Mouse (Mus musculus): ENCODE results near the gene Tub.

The Tub gene

DNA sequence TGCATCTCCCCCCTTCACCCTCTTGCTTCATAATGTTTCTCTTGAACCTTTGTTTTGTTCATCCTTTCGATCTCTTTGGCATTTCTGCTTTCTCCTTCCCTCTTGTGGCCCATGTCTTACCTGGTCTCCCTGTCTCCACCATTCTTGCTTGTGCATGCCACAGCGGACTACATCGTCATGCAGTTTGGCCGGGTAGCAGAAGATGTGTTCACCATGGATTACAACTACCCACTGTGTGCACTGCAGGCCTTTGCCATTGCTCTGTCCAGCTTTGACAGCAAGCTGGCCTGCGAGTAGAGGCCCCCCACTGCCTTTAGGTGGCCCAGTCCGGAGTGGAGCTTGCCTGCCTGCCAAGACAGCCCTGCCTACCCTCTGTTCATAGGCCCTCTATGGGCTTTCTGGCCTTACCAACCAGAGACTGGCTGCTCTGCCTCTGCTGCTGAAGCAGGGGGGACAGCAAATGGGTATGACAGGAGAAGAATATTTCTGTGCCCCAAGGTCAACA, 79.9 kb downstream of the Tub start:
- DNase-seq (ENCODE audit: low spot score): no peak

DNA sequence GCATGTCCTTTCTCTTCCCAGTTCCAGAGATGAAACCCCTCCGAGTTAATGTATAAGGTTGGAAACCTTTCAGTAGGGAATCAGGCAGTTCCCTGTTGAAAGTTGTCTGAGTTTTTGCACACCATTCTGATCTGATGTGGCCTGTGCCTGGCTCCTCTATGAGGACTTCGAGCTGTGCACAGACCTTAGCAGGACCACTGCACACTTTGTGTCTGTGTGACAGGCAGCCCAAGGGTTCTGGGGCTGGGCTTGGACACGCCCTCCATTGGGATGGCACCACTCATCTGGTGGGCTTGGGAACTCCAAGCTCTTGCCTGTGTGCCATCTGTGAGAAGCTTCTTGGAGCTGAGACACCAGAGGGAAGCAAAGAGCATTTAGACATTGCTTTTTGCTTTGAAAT, 81.2 kb downstream of the Tub start:
- no peak for DNase-seq (ENCODE audit: low spot score)

DNA sequence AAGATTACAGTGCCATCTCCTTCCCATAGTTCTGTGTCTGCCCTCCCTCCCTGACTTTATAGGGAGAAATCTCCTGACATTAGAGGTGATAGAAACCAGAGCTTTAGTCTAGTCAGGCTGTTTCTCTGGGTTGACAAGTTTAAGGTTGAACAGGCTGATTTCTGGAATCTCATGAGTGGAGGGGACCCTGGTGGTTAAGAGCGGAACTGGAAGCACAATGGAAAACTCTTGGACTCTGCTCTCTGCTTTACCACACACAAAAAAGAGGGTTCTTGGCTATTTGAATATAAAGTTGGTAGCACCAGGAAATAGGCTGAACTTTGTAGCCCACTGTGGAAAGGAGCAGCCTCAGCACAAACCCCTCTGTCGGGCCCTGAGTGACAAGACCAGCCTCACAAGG, 81.9 kb downstream of the Tub start:
- DNase-seq (ENCODE audit: low spot score): no peak

DNA sequence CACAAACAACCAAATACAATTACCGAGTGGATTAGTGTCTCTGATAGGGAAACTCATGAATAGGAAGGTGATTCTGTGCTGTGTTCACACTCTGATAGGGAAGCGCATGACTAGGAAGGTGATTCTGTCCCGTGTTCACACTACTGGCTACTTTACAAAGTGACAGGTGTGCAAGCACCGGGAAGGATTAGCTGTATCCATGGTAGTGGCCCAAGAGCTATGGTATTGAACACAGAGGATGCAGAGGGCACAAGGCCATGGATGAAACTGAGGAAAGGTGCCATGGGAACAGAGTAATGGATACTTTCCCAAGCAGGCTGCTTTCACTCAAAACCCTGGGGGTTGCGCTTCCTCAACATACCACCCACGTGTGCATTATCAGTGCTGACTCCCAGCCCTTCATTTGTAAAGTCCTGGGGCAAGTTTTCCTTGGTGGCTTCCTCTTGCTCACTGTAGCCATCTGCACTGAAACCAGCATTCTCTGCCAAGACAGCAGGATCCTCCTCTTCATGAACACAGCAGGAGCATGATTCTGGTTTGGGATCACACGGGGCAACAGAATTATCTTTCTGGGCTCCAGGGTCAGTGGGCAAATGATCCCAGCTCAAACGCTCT, 88.1 kb downstream of the Tub start:
- no peak for DNase-seq (ENCODE audit: low spot score)

DNA sequence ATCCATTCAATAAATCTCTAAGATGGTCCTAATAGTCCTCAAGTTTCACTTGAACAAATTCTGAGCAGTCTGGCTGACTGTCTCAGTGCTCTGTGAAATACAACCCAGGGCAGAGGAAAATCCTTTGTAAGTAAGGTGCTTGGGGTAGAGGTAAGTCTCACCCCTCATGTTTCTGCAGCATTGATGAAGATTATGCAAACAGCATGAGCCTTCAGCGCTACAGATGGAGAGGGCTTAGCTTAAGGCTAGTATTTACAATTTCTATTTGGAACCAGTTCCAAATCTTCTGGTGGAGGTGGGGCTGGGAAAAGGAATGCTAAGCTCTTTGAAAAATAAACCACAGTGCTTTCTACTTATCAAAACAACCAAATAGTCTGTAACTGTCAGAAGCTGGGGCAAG, 88.8 kb downstream of the Tub start:
- no peak for DNase-seq (ENCODE audit: low spot score)

DNA sequence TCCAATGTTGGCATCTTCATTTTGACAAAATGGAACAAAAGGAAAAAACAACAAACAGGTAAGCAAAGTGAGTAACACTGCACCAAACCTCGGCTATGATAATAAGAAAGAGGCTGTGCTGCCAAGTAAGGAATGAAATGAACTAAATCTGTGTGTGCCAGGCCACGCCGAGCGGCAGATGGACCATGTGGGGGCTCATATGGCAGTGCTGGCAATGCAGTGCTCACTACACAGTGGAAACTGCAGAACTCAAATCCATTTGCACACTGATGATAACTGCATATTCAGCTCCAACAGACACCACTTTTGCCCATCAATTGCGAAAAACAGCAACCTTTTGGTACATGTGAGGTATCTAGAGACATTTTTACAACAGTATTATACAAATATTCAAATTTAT, 89.3 kb downstream of the Tub start:
- no peak for DNase-seq (ENCODE audit: low spot score)

DNA sequence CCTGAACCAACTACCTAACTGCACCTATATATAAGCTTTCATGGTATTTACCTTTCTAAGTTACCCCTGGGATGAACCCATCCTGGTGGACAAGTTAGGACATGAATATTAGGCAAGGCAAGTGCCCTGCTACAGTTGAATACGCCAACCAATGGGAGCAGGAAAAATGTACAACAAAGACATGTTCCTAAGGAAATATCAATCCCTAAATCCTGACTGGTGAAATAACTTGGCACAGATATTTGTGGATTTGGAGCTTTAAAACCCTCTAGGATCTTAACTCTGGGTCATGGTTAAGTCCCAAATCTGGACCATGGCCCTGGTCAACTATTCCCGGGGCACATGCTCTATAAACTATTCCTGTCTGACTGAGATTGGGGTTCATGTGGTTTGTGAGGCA, 95.7 kb downstream of the Tub start:
- DNase-seq (ENCODE audit: low spot score): no peak

DNA sequence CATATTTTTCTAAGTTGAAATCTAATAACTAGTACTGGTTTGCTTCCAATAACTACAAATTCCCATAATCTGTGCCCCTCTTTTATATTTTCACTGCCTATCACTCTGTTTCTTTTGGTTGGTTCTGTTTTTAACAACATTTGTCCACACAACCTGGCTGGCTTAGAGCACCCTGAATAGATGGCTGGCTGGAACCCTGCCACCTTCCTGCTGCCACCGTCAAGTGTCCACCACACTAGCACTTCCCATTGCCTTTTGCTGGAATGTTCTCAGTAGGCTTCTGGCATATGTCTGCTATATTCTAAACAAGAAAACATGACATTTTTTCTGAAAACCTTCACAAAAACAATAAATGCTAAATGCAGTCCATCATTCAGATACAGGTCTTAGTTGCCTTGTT, 100.7 kb downstream of the Tub start:
- DNase-seq (ENCODE audit: low spot score): no peak

DNA sequence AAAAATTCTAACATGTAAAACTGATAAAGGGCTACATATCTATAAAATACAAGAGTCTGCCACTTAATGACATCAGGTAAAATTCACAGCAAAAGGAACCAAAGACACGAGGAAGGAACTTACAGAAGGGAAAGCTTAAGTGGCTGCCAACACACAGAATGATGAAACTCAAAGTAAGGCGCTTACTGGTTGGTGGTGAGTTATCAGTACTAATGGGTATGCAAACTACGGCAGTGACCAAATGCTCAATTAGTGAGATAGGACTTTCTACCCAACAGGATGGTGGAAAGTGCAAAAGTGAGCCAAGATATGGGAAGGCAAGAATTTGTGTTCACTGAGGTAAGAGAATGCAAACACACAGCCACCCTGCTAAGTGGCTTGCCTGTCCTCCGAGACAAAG, 109.4 kb downstream of the Tub start:
- no peak for DNase-seq (ENCODE audit: low spot score)

DNA sequence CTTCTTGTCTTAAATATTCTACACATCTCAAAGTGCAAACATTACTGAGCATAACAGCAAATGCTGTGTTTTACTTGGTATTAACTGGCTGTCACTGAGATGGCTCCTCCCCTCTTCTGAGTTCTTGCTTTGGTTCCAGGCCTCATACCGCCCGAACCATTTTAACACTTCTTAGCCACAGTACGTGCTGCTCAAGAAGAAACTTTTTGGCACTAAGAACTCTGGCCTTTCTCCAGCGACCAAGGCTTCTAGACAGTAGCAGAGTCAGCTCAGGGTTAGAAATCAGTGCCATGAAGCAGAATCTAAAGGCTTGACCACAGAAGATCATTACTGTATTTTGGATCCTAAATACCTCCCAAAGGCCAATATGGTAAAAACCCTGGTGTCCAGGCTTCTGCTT, 119.5 kb downstream of the Tub start:
- no peak for DNase-seq (ENCODE audit: low spot score)

DNA sequence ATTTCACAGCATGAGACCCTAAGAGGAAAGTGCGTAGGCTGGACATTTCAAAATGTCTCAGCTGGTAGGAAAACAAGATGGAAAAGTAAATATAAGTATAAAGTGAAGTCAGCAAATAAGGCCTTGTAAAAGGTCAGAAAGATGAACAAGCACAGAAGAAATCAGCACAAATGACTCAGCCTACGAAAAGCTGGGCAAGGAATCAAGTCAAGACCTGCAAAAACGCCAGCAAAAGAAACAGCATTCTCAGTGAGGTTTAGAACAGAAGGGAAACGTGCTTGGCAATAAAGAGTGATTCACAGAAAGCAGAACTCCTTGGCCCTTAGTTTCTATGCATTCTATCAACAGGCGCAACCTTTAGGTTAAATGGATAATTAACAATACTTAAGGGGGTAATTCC, 122.2 kb downstream of the Tub start:
- no peak for DNase-seq (ENCODE audit: low spot score)

DNA sequence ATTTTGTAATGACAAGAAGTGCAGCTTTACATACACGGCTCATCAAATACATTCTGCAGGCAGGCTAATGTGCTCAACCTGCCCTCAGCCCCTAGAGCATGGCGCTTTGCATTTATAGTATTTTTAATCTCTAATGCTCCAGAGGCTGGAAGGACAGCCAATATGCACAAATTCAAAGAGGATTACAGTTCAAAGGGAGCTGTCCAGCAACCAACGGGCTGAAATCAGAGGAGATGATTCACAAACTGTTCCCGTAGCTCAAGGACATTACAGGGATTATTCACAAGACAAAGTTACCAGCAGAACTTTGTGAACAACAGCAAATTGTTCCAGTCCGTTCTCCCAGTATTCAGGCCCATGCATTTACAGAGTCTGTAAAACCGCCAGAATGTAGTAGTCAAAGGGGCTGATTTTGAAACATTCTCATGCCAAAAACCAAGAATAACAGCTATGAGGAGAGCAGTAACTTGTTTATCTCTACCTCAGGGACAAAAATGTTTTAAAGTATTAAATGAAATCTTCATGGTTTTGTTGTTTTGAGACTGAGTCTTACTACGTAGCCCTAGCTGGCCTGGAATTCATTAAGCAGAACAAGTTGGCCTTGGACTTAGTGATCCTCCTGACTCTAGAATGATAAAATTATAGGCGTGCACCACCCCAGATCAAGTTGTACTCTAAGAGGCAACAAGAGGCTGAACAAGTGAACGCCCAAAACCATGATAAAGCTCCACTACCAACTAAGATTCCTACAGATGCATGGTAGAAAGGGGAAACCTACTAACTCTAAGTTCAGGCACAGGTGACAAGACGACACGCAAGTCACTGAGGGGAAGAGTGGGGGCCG, 132.4 kb downstream of the Tub start:
- DNase-seq (ENCODE audit: low spot score): peak; percentile 54

DNA sequence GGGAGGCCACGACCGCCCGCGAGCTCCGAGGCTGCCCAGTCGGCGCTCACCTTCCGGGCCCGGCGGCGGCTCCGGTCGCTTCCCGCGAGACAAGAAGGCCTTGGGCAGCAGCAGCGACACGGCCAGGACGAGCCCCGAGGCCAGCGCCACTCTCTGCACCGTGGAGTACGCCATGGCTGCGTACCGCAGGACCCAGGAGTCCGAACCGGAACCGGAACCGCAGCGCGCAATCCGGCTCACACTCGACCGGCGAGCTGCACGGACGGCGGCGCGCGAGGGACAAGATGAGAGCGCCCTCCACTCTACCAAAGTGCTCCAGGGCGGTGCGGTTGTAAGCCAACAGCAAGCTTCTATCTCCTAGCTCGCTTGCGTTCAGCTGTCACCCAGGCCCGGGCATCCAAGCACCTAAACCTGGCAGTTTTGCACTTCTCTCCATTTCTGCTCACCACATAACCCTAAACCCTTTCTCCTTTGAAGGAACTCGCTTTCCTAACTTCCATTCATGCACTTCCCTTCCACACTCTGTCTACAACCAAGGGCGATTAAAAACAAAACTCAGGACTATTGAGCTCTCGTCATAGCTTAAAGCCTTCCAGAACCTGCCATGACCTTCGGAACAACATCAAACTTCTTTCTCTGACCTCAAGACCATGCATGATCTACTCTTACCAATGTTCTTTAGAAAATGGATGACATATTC, 133.1 kb downstream of the Tub start, which contains the start of gene Ric3:
Gene Ric3 (minus strand): TSS at position 219 of the 700 bp plus-strand sequence.
- DNase-seq (ENCODE audit: low spot score): peak; percentile 88

DNA sequence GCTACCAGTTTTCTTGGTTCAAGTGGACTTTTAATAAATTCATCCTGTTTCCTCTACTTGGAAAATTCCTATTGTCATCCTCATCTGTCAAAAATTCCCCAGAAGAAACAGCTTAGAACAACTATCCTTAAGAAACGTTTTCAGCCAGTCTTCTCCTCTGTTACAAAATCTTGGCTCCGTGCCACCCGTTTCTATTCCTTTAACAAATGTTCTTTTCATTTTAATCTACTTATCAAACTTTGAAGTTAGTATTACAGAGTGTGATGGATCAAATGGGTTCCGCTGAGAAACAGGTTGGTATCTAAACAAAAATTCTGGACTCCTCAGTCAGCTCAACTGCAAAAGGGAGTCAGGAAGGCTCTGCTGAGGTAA, 133.7 kb downstream of the Tub start:
- DNase-seq (ENCODE audit: low spot score): no peak

Data from testis, postnatal 14 days (tissue).